Mouse (Mus musculus) monocyte, adult 2 months (primary cell): Measurements from ENCODE around the gene Tmem256.

Experiments
- DNase-seq, 2 experiments: peaks; one replicate each; pipeline ENCODE4 v3.0.0; 2022; ENCODE audit warnings: low spot score in 2 of 2, low read depth in 1 of 2

Gene Tmem256

DNA sequence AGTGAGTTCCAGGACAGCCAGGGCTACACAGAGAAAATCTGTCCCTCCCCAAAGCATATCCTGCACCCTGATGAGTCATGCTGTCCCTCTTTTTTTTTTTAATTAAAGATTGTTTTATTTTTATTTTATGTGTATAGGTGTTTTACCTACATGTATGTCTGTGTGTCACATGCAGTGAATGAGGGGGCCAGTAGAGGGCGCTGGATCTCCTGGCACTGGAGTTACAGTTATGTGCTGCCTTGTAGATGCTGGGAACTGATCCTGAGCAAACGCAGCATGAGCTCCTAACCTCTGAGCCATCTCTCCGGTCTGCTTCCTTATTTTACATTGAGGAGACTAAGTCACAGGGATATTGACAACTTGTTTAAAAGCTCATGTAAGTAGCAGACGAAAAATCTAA lies 44.8 kb downstream of the Tmem256 start:
- DNase-seq, result no peak

DNA sequence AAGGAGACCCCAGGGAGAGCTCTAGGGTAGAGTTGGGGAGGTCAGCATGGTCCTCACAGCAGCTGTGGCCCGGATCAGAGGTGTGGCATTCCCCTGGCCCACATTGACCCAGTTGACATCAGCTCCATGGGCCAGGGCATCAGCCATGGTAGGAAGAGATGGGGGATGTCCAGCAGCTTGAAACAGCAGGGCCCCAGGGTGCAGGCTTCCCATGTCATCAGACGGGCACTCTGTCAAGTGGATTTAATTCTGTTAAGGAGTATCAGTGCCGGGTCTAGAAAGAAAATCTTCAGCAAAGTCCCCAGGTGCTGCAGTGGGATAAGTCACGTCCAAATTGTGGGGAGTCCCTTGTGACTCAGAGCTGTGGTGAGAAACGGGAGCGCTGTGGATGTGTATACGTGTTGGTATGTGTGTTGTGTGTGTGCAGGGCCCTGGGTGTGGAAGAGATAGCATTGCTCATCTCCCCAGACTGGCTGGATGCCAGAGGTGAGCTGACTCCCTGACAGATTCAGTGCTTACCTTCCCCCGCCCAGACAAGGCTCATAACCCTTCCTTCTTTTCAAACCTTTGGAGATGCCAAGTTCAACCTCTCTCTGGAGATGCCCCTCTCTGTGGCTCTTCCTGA lies 45.3 kb downstream of the Tmem256 start:
- DNase-seq, result no peak

DNA sequence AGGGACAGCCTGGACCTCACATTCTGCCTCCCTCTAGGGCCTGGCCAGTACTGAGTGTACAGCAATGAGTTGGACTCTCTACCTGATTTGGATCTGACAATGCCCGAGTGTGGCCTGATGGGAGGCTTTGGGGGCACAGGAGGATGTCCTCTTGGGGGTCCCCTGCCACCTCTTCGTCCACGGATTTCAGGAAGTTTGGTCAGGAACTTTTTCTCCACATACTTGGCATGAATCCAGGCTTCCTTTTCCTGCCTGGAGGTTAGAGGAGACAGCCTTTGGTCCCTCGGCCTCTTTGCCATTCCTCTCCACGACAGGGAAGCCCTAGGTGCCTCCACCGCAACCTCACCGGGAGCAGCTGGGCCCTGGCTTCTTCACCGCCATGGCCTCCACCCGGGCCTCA lies 45.9 kb downstream of the Tmem256 start:
- no peak for DNase-seq

DNA sequence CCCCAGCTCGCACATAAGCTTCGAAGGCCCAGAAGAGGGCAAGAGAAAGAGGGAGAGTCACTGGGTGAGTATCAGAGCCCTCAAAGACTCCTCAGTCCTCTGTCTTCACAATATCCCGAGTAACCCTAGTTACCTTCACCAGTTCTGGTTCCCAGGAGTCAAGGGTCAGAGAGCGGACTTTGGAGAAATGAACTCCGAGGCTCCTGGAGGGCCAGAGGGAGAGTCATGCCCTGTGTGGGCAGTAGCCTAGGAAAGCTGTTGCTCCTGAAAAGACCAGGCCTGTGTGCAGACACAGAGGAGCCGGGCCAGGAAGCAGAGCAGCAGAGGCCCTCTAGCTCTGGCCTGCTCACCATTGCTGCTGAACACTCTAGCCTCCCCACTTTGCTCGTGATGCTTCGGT lies 46.3 kb downstream of the Tmem256 start:
- no peak for DNase-seq

DNA sequence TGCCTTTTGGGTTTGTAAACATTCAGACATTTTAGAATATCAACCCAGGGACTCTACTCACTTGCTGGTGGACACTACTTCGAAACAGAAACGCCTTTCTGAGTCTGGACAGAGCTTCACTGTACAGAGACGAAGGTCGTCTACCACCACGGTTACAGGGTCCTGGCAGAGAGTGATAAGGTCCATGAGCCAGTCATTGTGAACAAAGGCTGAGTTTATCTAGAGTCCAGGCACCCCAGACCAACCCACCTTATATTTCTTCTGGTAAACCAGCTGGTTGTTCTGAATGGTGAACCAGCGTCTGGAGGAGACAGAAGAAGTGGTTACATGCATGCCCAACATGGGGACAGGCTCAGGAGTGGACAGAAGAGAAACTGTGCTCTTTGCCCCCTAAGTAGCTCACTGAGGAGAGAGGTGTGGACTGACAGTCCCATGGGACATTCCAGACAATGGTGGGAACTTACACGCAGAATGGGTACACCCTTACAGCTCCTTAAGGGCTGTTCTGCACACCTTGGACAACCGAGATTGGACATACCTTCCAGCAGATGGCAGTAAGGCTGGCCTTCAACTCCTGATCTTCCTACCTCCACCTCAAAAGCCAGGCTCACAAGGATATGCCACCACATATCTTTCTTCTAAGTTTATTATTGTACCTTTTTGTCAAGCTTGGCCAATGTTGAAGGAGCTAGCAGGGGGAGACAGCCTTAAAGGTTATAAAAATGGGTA lies 48.8 kb downstream of the Tmem256 start:
- no peak for DNase-seq
